Mouse (Mus musculus) G1E (cell line): Measurements from ENCODE around the gene Sash3. TPM values are rescaled to one million over a fixed set of nuclear protein-coding genes. Genes with fewer than 3 reads are reported as not detected.
A peak's percentile ranks its signal among the peaks of the same experiment; 100 is the strongest.

Experiments
- ATAC-seq: 2 replicates; pipeline ENCODE4 v1.8.0; 2016; ENCODE audit warnings: mild to moderate bottlenecking; ENCODE audit not compliant: insufficient number of reproducible peaks, poor library complexity, low FRiP score, severe bottlenecking; ENCODE audit errors: extremely low read depth
- DNase-seq: peaks from one replicate; pipeline ENCODE4 v3.0.0; 2012; ENCODE audit warnings: low spot score
- H3K27me3 ChIP-seq: 2 replicates; pipeline ENCODE4 v1.6.1; 2012; ENCODE audit warnings: mild to moderate bottlenecking, low read length, inconsistent platforms; ENCODE audit not compliant: insufficient read depth
- H3K36me3 ChIP-seq: replicated peaks from 2 replicates; pipeline ENCODE3; 2012; ENCODE audit warnings: mild to moderate bottlenecking, inconsistent platforms
- H3K4me1 ChIP-seq: 2 replicates; pipeline ENCODE4 v1.6.1; 2012; ENCODE audit warnings: low read depth, low read length, inconsistent platforms, mixed read lengths; ENCODE audit not compliant: insufficient read depth
- H3K4me3 ChIP-seq: 2 replicates; pipeline ENCODE4 v1.5.1; 2012; ENCODE audit warnings: low read depth, mild to moderate bottlenecking, inconsistent platforms, low read length, moderate library complexity, mixed read lengths
- H3K9me3 ChIP-seq: replicated peaks from 2 replicates; pipeline ENCODE4 v1.6.1; 2012; ENCODE audit warnings: inconsistent platforms
- CTCF ChIP-seq: IDR thresholded peaks from 2 replicates; pipeline ENCODE4 v1.5.1; 2012; ENCODE audit warnings: low read depth, low read length, inconsistent platforms, mixed read lengths
- GATA1 ChIP-seq: IDR thresholded peaks from 2 replicates; pipeline ENCODE4 v1.6.1; 2012; ENCODE audit warnings: borderline replicate concordance, low read length, inconsistent platforms, mixed read lengths
- GATA2 ChIP-seq: IDR thresholded peaks from 2 replicates; pipeline ENCODE4 v1.6.1; 2012; ENCODE audit warnings: low read depth, low read length, inconsistent platforms, borderline replicate concordance
- POLR2AphosphoS5 ChIP-seq: IDR thresholded peaks from 2 replicates; pipeline ENCODE4 v1.6.1; 2012; ENCODE audit warnings: low read depth, low read length, inconsistent platforms; ENCODE audit not compliant: insufficient replicate concordance
- TAL1 ChIP-seq: conservative IDR thresholded peaks from 2 replicates; pipeline ENCODE4 v1.6.1; 2012; ENCODE audit warnings: low read depth, low read length, inconsistent platforms, mixed read lengths
- polyA plus RNA-seq: library from polyadenylated mRNA; stranded (reverse); fragments of >175 nt; gene quantifications from 2 replicates; pipeline ENCODE4 v1.2.3, GENCODE M21; 2012
- total RNA-seq, 2 experiments: library from RNA; stranded (forward) in 1 of 2; stranded (reverse) in 1 of 2; fragments of 200-1000 nt in 1 of 2; fragments of >200 nt in 1 of 2; fragmentation: Nextera tagmentation in 1 of 2; gene quantifications; 2 replicates each; pipeline ENCODE4 v1.2.3; 2014 to 2017

Gene Sash3
- total and polyA plus RNA-seq, 3 experiments = 1.1 to 9.2 (median 1.5) TPM

DNA sequence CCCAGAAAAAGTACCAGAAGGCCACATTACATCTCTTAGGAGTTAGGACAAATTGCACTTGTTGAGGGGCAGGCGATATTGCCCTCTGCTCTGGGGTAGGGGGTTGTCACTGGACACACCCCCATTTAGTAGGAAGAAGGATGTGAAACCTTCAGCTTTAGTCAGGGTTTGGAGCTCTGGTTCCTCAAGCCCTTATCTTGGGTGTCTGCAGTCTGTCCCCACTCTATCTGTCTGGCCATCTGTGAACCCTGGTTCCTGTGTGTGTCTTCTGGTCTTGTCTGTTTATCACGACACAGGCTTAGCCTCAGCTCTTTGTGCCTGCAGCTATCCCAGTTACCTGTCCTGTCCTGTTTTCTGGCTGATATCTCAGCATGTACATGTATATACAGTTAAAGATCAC is 7.2 kb downstream of the Sash3 start:
- Histone ChIP-seq H3K4me1 (peaks cover 60% of the 10 kb centered on the region), H3K36me3 (no peaks in the 10 kb centered on the region), H3K4me3 (no peak overlapping the region), H3K27me3 (no peaks in the 10 kb centered on the region), H3K9me3 (no peaks in the 10 kb centered on the region)
- ATAC-seq (peak; percentile 95), DNase-seq (peak; percentile 20)
- TF ChIP-seq TAL1 (peak; percentile 97), CTCF (no peak)

DNA sequence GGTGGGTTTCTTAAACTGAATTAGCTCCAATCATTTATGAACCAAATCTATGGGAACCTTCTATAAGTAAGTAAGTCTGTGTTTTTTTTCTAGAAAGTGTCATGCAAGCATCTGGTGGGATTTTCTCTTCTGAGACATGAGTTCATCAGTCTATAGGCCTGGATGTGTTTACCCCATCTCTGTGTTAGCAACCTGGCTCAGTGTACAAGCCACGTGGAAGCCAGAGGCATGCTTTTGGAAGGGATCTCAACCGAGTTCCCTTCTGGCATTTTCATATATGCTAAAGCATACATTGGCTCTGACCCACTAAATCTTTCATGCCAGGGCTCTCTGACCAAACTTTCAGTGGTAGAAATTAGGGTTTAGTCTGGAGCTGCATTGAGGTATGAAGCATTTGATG is 7.7 kb downstream of the Sash3 start:
- DNase-seq (no peak), ATAC-seq (no peak)
- Histone ChIP-seq H3K4me3 (no peak overlapping the region), H3K27me3 (no peaks in the 10 kb centered on the region), H3K36me3 (no peaks in the 10 kb centered on the region), H3K9me3 (no peaks in the 10 kb centered on the region), H3K4me1 (peaks cover 58% of the 10 kb centered on the region)
- TF ChIP-seq GATA2 = no peak
- TF ChIP-seq GATA1 = no peak
- no peak for TF ChIP-seq CTCF
- no peak for TF ChIP-seq TAL1
- no peak for TF ChIP-seq POLR2AphosphoS5

DNA sequence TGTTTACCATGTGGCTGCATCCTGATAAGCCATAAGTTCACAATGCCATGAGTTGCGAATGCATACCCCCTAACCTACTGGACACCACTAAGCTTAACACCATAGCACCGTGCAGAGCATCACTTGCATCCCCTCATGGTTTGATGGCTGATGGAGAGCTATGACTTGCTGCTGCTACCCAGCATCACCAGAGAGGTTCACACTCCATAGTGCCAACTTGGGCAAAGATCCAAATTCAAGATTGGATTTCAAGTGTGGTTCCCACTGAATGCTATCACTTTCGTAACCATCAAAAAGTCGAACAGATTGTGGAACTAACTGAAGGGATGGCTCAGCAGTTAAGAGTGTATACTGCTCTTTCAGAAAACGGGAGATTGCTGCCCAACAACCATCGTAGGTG is 9.3 kb downstream of the Sash3 start:
- no peaks in the 10 kb centered on the region for H3K36me3 ChIP-seq
- no peaks in the 10 kb centered on the region for H3K27me3 ChIP-seq
- H3K9me3 ChIP-seq = no peaks in the 10 kb centered on the region
- no peak for DNase-seq
- no peak for ATAC-seq
- peaks cover 60% of the 10 kb centered on the region for H3K4me1 ChIP-seq
- TF ChIP-seq TAL1 = no peak
- no peak for TF ChIP-seq CTCF
- no peak overlapping the region for H3K4me3 ChIP-seq

DNA sequence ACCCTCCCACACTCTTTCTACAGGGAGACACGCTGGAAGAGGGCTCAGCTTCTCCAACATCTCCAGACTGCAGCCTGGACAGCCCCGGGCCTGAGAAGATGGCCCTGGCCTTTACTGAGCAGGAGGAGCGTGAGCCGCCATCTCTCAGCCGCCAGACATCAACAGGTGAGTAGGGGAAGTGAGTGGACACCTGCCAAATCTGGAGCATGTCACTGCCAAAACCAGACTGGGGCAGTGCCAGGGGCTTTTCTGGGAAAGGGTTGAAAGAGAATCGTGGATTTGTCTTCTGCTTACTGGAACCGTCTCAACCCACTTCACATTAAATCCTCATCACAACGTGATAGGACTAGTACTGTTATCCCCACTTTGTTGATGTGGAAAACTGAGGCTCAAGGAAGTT is 11.2 kb downstream of the Sash3 start:
- H3K4me3 ChIP-seq = no peak overlapping the region
- ATAC-seq = no peak
- H3K36me3 ChIP-seq = no peaks in the 10 kb centered on the region
- TF ChIP-seq POLR2AphosphoS5 = no peak
- no peak for TF ChIP-seq TAL1
- TF ChIP-seq GATA2 = no peak
- TF ChIP-seq CTCF = no peak
- no peak for TF ChIP-seq GATA1
- H3K4me1 ChIP-seq = peaks cover 61% of the 10 kb centered on the region
- H3K9me3 ChIP-seq = no peaks in the 10 kb centered on the region
- no peak for DNase-seq
- H3K27me3 ChIP-seq = no peaks in the 10 kb centered on the region

DNA sequence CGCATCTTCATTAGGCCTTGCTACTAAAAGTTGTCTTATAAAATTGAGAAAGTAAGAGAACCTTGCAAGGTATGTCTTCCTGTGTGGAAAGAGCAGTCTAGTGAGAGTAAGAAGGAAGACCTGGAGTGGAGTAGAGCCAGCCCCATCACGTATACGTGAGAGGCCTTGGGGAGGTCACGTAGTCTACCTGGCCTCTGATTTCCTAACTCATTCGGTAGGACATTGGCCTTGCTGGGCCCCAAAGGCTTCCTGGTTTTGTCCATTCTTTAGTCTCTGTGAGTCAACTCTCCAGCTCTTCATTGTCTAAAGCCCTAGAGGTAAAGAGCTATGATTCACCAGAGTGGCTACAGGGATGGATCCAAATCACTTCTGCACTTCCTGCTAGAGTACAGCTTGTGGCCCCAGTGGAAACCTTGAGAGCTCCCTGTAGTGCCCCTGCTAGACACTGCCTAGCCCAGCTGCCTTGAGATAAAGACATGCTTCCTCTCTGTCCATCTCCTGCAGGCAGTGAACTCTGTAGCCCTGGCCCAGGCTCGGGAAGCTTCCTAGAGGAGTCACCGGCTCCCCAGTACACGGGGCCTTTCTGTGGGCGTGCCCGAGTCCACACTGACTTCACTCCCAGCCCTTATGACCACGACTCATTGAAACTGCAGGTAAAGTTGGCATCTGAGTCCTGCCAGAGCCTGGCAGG is 12.1 kb downstream of the Sash3 start:
- H3K27me3 ChIP-seq = no peaks in the 10 kb centered on the region
- no peak for DNase-seq

DNA sequence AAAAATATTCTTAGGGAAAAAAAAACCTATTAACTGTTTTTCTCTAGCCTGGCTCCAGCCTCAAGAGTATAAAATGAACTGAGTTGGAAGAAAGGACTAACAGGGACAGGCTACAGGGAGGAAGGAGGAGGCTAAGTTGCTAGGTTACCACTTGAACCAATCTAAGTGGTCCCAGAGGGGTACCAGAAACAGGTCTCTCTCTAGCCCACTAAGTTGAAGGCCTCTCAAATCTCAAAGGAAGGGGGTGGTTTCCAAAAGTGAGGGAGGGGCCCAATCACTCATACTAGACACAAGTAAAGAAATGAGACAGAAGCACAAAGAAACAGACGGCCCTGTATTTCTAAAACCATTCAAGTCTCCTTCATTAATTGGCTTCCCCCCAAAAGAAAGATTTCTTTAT is 23.7 kb downstream of the Sash3 start:
- DNase-seq (no peak), ATAC-seq (no peak)
- Histone ChIP-seq H3K4me1 (peaks cover 3% of the 10 kb centered on the region), H3K9me3 (no peaks in the 10 kb centered on the region), H3K4me3 (no peak overlapping the region), H3K36me3 (peaks cover 39% of the 10 kb centered on the region), H3K27me3 (no peaks in the 10 kb centered on the region)
- TF ChIP-seq GATA1 = no peak
- TF ChIP-seq GATA2 = no peak
- no peak for TF ChIP-seq CTCF
- TF ChIP-seq TAL1 = no peak
- no peak for TF ChIP-seq POLR2AphosphoS5

More for the DNA sequence above, 12.1 kb downstream of the Sash3 start:
- no peaks in the 10 kb centered on the region for H3K9me3 ChIP-seq
- no peaks in the 10 kb centered on the region for H3K36me3 ChIP-seq
- H3K4me1 ChIP-seq = peaks cover 52% of the 10 kb centered on the region
- H3K4me3 ChIP-seq = no peak overlapping the region
- no peak for ATAC-seq
- TF ChIP-seq CTCF (no peak), GATA2 (no peak), TAL1 (no peak), POLR2AphosphoS5 (no peak), GATA1 (no peak)

DNA sequence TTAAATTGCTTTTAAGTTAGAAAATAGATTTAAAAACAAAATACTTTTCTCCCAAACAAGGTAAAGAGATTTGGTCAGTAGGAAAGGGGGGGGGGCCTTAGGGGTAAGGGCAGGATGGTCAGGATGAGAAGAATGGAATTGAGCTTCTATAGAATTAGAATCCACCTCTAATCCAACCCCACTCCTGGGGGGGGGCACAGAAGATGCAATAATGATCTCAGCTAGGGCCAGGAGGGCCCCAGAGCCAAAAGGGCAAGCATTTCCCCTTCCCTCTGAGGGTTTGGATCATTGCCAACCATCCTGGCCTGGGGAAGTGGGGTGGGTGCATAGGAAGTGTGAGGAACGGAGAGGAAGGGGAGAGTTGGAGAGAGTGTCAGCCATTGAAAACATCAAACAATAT is 24.1 kb downstream of the Sash3 start:
- no peak overlapping the region for H3K4me3 ChIP-seq
- no peaks in the 10 kb centered on the region for H3K27me3 ChIP-seq
- DNase-seq = no peak
- ATAC-seq = no peak
- TF ChIP-seq GATA1 (no peak), TAL1 (no peak), GATA2 (no peak), POLR2AphosphoS5 (no peak), CTCF (no peak)
- H3K36me3 ChIP-seq = peaks cover 42% of the 10 kb centered on the region
- no peaks in the 10 kb centered on the region for H3K9me3 ChIP-seq
- H3K4me1 ChIP-seq = no peaks in the 10 kb centered on the region; the same call in 1 of the 2 replicates
